Mouse (Mus musculus): ENCODE data around the gene Slc22a17.
"Not testable (repeated sequence)": the region's sequence is repeated elsewhere in the genome, so short reads cannot be mapped to it uniquely, and the experiment has no call there.

GRCm38 (mm10) chr14:54947008-54947407 is 34.1 kb upstream of the Slc22a17 start:
- TF ChIP-seq CTCF (IDR thresholded peaks at IDR 0.05; ENCODE audit: borderline replicate concordance, extremely low read depth, insufficient read depth, insufficient read length); POLR2A (IDR thresholded peaks at IDR 0.05; ENCODE audit: borderline replicate concordance, extremely low read depth, insufficient read depth, insufficient read length, poor library complexity, severe bottlenecking): not testable (repeated sequence)

Data from brain, embryonic 14.5 days (tissue).